Mouse (Mus musculus): ENCODE data around the gene Gm45213. TPM values are rescaled to one million over a fixed set of nuclear protein-coding genes. Genes with fewer than 3 reads are reported as not detected.

The Gm45213 gene
- not detected in 2 replicates for polyA plus RNA-seq (2016; fragmentation: Nextera tagmentation; extraction: Ambion mirVana)

- 68% methylated on average over 10 of the region's 10 CpGs for WGBS (ENCODE audit: insufficient replicate concordance)
- H3K27ac ChIP-seq: no peak within 1 kb of the TSS
- no peak for ATAC-seq
Measured at GRCm38 (mm10) chr7:66043552-66044459, at the start of gene Gm45213. Gene Gm45213, plus strand, starts transcription at chr7:66043602.

GRCm38 (mm10) chr7:66001035-66001754, 42.2 kb upstream of the Gm45213 start:
- Histone ChIP-seq H3K9me3 (replicated peaks) (no peaks in the 10 kb centered on the region), H3K4me2 (no peak overlapping the region), H3K27me3 (replicated peaks) (no peaks in the 10 kb centered on the region), H3K36me3 (no peaks in the 10 kb centered on the region), H3K9ac (no peak overlapping the region), H3K4me3 (no peak overlapping the region), H3K27ac (no peak overlapping the region), H3K4me1 (no peaks in the 10 kb centered on the region)
- no peak for ATAC-seq
- WGBS (ENCODE audit: insufficient replicate concordance): 74% methylated on average over 16 of the region's 16 CpGs

More at GRCm38 (mm10) chr7:66043552-66044459, at the start of gene Gm45213:
- Histone ChIP-seq H3K9ac (no peak within 1 kb of the TSS), H3K27me3 (replicated peaks) (peaks cover 28% of the 10 kb centered on the region), H3K4me2 (no peak within 1 kb of the TSS), H3K36me3 (no peaks in the 10 kb centered on the region), H3K9me3 (replicated peaks) (no peaks in the 10 kb centered on the region), H3K4me1 (peaks cover 6% of the 10 kb centered on the region), H3K4me3 (no peak within 1 kb of the TSS)

GRCm38 (mm10) chr7:66001797-66002196, 41.6 kb upstream of the Gm45213 start:
- ATAC-seq: no peak
- H3K27me3 ChIP-seq (replicated peaks): no peaks in the 10 kb centered on the region
- no peaks in the 10 kb centered on the region for H3K36me3 ChIP-seq
- H3K4me2 ChIP-seq: no peak overlapping the region
- 57% methylated on average over 3 of the region's 3 CpGs for WGBS (ENCODE audit: insufficient replicate concordance)
- H3K9me3 ChIP-seq (replicated peaks): no peaks in the 10 kb centered on the region
- no peak overlapping the region for H3K4me3 ChIP-seq
- H3K27ac ChIP-seq: no peak overlapping the region
- H3K4me1 ChIP-seq: no peaks in the 10 kb centered on the region
- H3K9ac ChIP-seq: no peak overlapping the region

GRCm38 (mm10) chr7:66003447-66003846, 40.0 kb upstream of the Gm45213 start:
- no peaks in the 10 kb centered on the region for H3K4me1 ChIP-seq
- H3K9ac ChIP-seq: no peak overlapping the region
- no peak for ATAC-seq
- H3K27ac ChIP-seq: no peak overlapping the region
- H3K36me3 ChIP-seq: no peaks in the 10 kb centered on the region
- H3K4me2 ChIP-seq: no peak overlapping the region
- 69% methylated on average over 5 of the region's 5 CpGs for WGBS (ENCODE audit: insufficient replicate concordance)
- no peaks in the 10 kb centered on the region for H3K27me3 ChIP-seq (replicated peaks)
- H3K9me3 ChIP-seq (replicated peaks): no peaks in the 10 kb centered on the region
- no peak overlapping the region for H3K4me3 ChIP-seq

- Histone ChIP-seq H3K9me3 (replicated peaks) (no peaks in the 10 kb centered on the region), H3K4me1 (no peaks in the 10 kb centered on the region), H3K9ac (no peak overlapping the region), H3K4me2 (no peak overlapping the region), H3K27ac (no peak overlapping the region), H3K27me3 (replicated peaks) (no peaks in the 10 kb centered on the region), H3K36me3 (no peaks in the 10 kb centered on the region), H3K4me3 (no peak overlapping the region)
- no peak for ATAC-seq
- WGBS (ENCODE audit: insufficient replicate concordance): 67% methylated on average over 13 of the region's 13 CpGs
Measured at GRCm38 (mm10) chr7:66003865-66004638, 39.4 kb upstream of the Gm45213 start.

- H3K27ac ChIP-seq: no peak overlapping the region
- no peaks in the 10 kb centered on the region for H3K4me1 ChIP-seq
- H3K9ac ChIP-seq: no peak overlapping the region
- no peak overlapping the region for H3K4me3 ChIP-seq
- WGBS (ENCODE audit: insufficient replicate concordance): 68% methylated on average over 10 of the region's 10 CpGs
- no peak overlapping the region for H3K4me2 ChIP-seq
- no peak for ATAC-seq
- no peaks in the 10 kb centered on the region for H3K27me3 ChIP-seq (replicated peaks)
- no peaks in the 10 kb centered on the region for H3K9me3 ChIP-seq (replicated peaks)
- no peaks in the 10 kb centered on the region for H3K36me3 ChIP-seq
Measured at GRCm38 (mm10) chr7:66005066-66005465, 38.3 kb upstream of the Gm45213 start.

GRCm38 (mm10) chr7:66008161-66008891, 35.1 kb upstream of the Gm45213 start:
- no peak overlapping the region for H3K4me2 ChIP-seq
- H3K4me1 ChIP-seq: no peaks in the 10 kb centered on the region
- H3K4me3 ChIP-seq: no peak overlapping the region
- H3K9ac ChIP-seq: no peak overlapping the region
- H3K36me3 ChIP-seq: no peaks in the 10 kb centered on the region
- WGBS (ENCODE audit: insufficient replicate concordance): 72% methylated on average over 11 of the region's 11 CpGs
- ATAC-seq: no peak
- no peaks in the 10 kb centered on the region for H3K9me3 ChIP-seq (replicated peaks)
- H3K27ac ChIP-seq: no peak overlapping the region
- no peaks in the 10 kb centered on the region for H3K27me3 ChIP-seq (replicated peaks)

- ATAC-seq: no peak
- Histone ChIP-seq H3K9me3 (replicated peaks) (no peaks in the 10 kb centered on the region), H3K9ac (no peak overlapping the region), H3K27me3 (replicated peaks) (no peaks in the 10 kb centered on the region), H3K36me3 (no peaks in the 10 kb centered on the region), H3K4me2 (no peak overlapping the region), H3K4me3 (no peak overlapping the region), H3K27ac (no peak overlapping the region), H3K4me1 (no peaks in the 10 kb centered on the region)
- 78% methylated on average over 16 of the region's 16 CpGs for WGBS (ENCODE audit: insufficient replicate concordance)
Measured at GRCm38 (mm10) chr7:66008892-66009273, 34.5 kb upstream of the Gm45213 start.

- Histone ChIP-seq H3K4me2 (no peak overlapping the region), H3K27ac (no peak overlapping the region), H3K36me3 (no peaks in the 10 kb centered on the region), H3K9ac (no peak overlapping the region), H3K4me1 (no peaks in the 10 kb centered on the region), H3K27me3 (replicated peaks) (no peaks in the 10 kb centered on the region), H3K4me3 (no peak overlapping the region), H3K9me3 (replicated peaks) (no peaks in the 10 kb centered on the region)
- WGBS (ENCODE audit: insufficient replicate concordance): 66% methylated on average over 6 of the region's 6 CpGs
- no peak for ATAC-seq
Measured at GRCm38 (mm10) chr7:66010518-66010917, 32.9 kb upstream of the Gm45213 start.

- ATAC-seq: no peak
- Histone ChIP-seq H3K9me3 (replicated peaks) (no peaks in the 10 kb centered on the region), H3K9ac (no peak overlapping the region), H3K4me2 (no peak overlapping the region), H3K4me1 (no peaks in the 10 kb centered on the region), H3K27me3 (replicated peaks) (no peaks in the 10 kb centered on the region; the same call in 1 of the 2 replicates), H3K4me3 (no peak overlapping the region), H3K36me3 (no peaks in the 10 kb centered on the region), H3K27ac (no peak overlapping the region)
- WGBS (ENCODE audit: insufficient replicate concordance): 62% methylated on average over 2 of the region's 2 CpGs
Measured at GRCm38 (mm10) chr7:66027747-66028146, 15.7 kb upstream of the Gm45213 start.

- H3K4me3 ChIP-seq: no peak overlapping the region
- no peaks in the 10 kb centered on the region for H3K9me3 ChIP-seq (replicated peaks)
- WGBS (ENCODE audit: insufficient replicate concordance): 66% methylated on average over 6 of the region's 6 CpGs
- no peaks in the 10 kb centered on the region for H3K4me1 ChIP-seq
- H3K27me3 ChIP-seq (replicated peaks): peaks cover 5% of the 10 kb centered on the region; the same call in 1 of the 2 replicates
- no peak for ATAC-seq
- H3K36me3 ChIP-seq: no peaks in the 10 kb centered on the region
- H3K4me2 ChIP-seq: no peak overlapping the region
- no peak overlapping the region for H3K9ac ChIP-seq
- H3K27ac ChIP-seq: no peak overlapping the region
Measured at GRCm38 (mm10) chr7:66028766-66029512, 14.5 kb upstream of the Gm45213 start.

Measured in liver, embryonic 12.5 days (tissue).